Mouse (Mus musculus) heart, postnatal 10 days (tissue): ENCODE measurements at regions not wholly inside any gene's neighbourhood (a gene's known extent, or its start where the extent isn't known, plus 50 kb on each side); places are given as distances from the start of the nearest gene placed in this dataset.
"Not testable (repeated sequence)": the region's sequence is repeated elsewhere in the genome, so short reads cannot be mapped to it uniquely, and the experiment has no call there.

Source experiments
- DNase-seq, 2 experiments: peaks; one replicate each; pipeline ENCODE4 v3.0.0; 2021
- intact Hi-C: fragments of 180-260 bp; cut with DNase I; formaldehyde crosslinking; loops from one replicate; pipeline ENCODE4 v1.15.1; 2025

DNA sequence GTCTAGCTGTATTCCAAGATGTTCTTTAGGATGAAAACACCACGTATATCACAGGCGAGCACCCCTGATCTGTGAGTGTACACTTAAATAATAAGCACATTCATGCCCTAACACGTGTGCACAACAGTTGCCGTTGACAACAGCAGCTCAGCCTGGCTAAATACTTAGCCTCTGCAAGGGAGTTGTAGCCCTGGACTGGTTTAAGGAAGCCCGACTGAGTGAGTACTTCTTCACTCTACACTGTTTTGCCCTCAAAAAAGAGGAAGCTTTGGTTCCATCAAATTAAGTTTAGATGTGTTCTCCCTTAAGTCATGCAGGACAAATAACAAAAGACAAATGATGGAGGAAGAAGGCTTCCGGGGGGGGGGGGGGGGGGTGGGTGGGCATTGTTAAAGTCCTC lies 208.0 kb upstream of the Rhobtb1 start:
- DNase-seq = no peak
- intact Hi-C loops = no loop called here

DNA sequence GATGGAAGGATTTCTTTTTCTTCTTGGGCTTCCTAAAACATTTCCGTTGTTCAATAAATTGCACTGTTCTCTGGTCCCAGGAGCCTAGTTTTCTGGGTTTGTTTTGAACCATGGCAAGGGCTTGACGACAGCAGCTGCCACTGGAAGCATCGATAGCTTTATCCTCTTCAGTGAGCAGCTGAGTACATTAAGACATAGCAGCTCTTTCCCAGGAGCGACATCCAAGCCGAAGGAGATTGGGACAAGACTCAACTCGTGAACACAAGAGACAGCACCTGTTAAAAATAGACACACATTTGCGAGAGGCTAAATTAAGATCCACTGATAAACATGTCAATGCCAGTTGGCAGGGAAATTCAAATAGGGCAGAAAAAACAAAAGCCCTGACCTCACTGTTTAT lies 194.7 kb upstream of the Rhobtb1 start:
- peak; percentile 2 to 24 for DNase-seq
- intact Hi-C loops = no loop called here

DNA sequence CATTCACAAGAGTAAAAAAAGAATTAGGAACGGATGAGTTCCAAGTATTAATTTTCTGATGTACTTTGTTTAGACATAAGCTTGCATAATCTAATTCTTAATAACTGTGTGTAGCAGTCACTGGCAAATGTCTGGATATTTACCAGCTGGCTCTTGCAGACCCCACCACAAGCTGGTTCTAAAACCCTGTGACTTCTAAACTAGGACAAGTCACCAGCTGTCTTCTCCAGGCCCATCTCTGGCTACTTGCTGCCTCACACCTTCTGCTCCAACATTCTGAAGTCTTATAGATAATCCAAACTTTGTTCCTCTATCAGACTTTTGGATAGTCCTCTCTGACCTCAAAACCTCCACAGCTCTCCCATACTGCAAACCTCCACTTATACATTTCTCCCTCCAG lies 189.9 kb upstream of the Rhobtb1 start:
- intact Hi-C loops = no loop called here
- no peak for DNase-seq

DNA sequence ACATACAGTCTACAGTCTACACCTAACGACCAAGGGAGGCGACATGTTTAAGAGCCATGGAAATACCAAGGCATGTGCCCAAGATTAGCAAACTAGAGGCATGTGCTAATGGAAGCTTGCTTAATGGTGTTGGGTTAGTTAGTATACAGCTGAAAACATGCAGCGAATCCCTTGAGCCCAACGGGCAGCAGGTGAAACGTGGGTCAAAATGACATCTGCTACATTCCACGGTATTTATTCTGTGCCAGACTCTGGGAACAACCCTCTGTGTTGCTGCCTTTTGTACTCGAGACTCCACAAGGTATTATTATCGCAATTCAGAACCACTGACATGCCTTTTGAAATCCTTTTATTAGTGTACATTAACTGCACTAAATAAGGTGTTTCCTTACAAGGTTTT lies 188.1 kb upstream of the Rhobtb1 start:
- DNase-seq = no peak

DNA sequence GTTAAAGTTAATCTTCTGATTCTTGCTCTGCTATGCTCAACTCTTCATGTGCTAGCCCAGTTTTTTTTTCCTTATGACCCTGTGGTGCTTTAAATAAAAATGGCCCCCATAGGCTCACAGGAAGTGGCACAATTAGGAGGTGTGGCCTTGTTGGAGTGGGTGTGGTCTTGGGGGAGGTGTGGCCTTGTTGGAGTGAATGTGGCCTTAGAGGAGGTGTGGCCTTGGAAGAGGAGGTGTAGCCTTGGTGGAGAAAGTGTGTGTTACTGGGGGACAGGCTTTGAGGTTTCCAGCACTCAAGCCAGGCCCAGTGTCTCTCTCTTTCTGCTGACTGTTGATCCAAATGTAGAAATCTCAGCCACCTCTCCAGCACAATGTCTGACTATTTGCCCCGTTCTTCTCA lies 186.0 kb upstream of the Rhobtb1 start:
- no peak for DNase-seq
- intact Hi-C loops = no loop called here

More for the DNA sequence above, 188.1 kb upstream of the Rhobtb1 start:
- intact Hi-C loops = no loop called here

DNA sequence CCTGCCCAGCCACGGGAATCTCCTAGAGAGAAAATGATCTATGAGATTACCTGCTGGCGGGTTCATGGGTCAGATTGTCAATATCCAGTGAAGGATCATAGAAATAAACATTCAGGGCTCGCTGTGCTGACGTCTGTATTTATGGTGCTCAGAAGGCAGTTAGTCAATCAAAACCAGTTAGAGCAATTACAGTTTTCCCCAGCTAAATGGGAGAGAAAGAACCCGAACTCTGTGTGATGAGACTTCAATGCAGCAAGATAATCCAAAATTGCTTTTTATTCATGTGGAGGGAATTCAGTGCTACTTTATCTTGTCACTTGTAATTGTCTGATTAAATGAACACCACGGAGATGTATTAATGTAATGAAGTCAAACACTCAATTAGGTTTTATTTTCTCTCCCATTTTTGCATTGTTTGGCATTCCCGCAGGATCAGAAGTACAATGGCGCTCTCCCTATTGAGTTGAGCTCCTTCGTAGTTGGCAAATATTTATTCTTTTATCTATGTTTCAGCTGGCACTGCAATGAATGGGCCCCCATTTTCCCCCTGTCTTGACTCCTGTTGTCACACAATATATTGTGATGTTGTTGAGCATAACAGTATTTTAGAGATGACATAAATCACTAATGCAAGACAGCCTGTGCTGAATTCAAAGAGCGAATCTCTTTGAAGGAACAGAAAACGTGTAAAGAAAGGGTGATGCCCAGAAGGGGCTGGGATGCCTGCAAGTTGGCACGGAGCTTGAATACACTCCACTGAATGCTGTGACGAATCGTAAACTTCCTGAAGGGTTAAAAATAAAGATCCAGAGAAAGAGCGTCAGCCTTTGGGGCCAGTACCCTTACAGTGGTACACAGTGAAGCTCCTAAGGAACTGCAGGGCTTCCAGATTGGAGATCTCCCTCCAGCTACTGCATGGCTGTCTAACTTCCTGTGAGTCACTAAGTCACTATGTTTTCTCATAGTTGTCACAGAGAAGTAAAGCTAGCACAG lies 183.0 kb upstream of the Rhobtb1 start:
- intact Hi-C loops = no loop called here
- no peak for DNase-seq

DNA sequence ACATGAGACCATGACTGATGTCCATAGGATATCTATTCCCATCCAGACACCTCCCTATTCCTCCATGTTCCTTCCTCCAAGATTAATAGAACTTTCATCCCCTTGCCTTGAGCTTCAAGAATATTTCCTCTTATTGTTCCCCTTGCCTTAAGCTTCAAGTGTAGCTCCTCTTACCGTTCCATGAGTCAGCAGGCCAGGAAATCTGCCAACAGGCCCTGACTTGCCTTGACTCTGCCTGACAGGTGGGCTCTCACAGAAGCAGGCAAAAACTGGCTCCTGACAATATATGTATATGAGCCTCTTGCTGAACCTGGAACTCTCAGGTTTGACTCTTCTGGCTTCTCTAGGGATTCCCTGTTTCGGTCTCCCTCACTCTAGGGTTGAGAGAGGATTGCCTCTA lies 180.7 kb upstream of the Rhobtb1 start:
- DNase-seq = no peak
- intact Hi-C loops = no loop called here

DNA sequence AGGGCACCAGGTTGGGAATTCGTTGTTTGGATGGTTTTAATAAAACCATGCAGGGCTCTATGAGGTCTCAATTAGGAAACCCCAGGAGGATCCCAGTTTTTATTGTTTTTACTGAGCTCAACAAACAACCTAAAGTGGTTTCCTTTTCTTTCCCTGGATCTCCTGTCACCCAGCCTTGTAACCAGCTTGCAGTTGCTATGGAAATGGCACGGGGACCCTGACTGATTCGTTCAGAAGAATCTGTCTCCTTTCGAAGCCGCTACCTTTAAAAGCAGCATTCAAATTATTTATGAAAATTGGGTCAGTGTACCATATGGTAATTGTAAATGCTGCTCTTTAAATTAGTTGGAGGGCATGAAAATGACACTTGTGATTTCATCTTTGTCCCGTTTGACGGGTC lies 176.5 kb upstream of the Rhobtb1 start:
- intact Hi-C loops = loop anchor here (5.0 kb wide), 2 partner anchors 72 to 507 kb away; no protein-coding TSS in a partner anchor

DNA sequence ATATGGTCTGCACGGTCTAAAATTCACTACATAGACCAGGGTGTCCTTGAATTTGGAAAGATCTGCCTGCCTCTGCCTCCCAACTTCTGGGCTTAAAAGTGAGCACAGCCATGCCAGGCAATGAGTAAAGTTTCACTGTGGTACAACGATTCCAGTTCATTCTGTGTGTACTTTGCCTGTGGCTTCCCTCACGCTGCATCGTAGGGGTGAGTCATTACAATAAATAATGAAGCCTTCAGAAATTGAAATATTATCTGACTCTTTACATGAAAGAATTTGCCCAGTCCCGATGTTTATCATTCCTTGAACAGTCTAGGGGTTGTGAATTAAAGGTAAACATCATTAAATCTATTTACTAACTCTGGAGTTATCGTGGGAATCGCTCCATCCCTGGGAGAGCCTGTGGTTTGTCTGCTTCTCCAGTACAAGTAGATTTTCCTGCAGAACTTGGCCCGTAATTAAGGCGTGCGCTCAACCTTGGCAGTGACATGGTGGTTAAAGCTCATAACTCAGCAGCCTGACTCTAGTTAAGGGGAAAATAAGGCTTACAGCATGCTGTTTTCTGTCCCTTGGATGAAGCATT lies 174.7 kb upstream of the Rhobtb1 start:
- DNase-seq = peak in 1 of 2 experiments; percentile 12

More for the DNA sequence above, 176.5 kb upstream of the Rhobtb1 start:
- no peak for DNase-seq

DNA sequence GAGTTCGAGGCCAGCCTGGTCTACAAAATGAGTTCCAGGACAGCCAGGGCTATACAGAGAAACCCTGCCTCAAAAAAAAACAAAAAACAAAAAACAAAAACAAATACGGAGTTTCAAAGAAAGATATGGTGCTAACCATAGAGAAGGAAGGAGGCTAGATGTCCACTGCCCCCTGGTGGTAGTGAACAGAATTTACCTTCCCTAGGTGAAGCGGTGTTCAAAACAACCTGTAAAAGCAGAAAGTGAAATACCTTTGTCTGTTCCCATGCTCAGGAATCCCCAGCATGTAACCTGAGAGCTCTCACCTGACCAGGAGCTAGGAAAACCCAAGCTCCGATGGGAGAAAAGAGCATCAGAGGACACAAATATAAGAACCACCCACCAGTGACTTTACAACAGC lies 173.1 kb upstream of the Rhobtb1 start:
- DNase-seq = peak; percentile 6 to 30
- intact Hi-C loops = loop anchor here (5.0 kb wide), 2 partner anchors 76 to 511 kb away; no protein-coding TSS in a partner anchor

More for the DNA sequence above, 174.7 kb upstream of the Rhobtb1 start:
- intact Hi-C loops = loop anchor here (5.0 kb wide), 2 partner anchors 74 to 509 kb away; no protein-coding TSS in a partner anchor

DNA sequence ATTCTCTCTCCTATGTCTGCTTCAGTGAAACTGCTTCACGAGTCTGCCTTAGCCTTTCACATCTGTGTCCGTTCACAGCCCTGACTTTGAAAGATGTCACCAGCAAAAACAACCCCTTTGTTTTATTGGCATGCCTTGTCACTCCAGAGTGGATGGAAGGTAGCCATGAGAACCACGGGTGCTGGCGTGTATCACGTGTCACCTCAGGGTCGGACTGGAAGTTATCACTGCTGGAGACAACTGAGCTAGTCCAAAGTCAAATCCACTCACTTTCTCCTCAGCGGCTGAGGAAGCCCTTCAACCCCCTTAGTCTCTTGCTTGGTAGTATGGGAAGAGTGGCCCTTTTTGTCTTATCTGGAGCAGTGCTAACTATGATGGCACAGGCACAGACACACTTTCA lies 171.3 kb upstream of the Rhobtb1 start:
- DNase-seq = peak; percentile 9 to 15
- intact Hi-C loops = loop anchor here (5.0 kb wide), 2 partner anchors 78 to 513 kb away; no protein-coding TSS in a partner anchor

DNA sequence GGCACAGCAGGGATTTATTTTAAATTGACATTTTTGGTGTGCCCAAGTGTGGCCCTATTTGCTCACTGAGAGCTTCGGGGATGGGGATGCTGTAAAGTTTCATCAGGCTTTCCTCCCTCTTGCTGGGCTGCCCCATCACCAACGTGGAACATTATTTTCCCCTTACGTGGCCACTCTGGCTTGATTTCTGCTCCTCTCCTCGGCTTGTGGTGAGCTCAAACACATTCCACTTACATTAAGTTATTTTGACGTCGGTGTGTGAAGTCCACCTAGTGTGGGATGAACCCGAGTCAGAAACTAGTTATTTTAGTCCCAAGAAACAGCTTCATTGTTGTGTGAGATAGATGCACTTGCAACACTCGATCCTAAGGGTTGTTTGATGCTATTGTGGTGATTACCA lies 168.9 kb upstream of the Rhobtb1 start:
- DNase-seq = no peak
- intact Hi-C loops = no loop called here

DNA sequence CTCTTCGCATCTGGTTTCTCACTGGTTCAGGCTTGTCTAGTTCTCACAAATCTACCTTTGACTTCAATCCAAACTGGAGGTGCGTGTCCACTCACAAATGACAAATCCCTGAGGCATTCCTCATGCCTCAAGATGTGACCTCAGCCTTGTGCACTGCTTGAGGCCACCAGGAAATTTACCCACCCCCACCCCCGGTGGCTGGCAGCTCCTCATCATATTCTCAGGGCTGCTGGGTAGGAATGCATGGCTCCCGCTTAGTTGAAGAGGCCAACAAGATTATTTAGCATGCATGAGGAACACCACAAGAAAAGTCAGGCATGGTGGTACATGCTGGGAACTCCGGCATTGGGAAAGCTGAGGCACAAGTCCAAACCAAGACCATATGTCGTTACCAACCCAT lies 160.7 kb upstream of the Rhobtb1 start:
- DNase-seq = no peak
- intact Hi-C loops = no loop called here

DNA sequence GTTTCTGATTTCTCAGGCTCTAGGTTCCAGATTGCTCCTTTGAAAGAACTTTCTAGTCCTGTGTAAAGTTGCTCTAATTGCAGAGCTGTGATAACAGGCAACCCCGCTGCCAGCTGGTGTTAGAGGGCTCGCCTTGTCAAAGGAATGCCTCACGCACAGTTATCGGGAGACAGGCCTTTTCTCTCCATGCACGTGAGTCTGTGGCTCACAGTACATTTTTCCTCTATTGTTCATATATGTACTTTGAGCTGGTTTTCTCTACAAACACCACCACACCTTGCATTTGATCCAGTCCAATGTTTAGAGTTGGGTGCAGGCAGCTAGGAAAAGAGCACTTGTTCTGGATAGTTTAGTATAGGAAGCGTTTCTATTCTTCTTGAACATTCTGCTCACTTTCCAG lies 151.6 kb upstream of the Rhobtb1 start:
- intact Hi-C loops = loop anchor here (10.0 kb wide), 1 partner anchor 325 kb away; no protein-coding TSS in a partner anchor
- DNase-seq = no peak

DNA sequence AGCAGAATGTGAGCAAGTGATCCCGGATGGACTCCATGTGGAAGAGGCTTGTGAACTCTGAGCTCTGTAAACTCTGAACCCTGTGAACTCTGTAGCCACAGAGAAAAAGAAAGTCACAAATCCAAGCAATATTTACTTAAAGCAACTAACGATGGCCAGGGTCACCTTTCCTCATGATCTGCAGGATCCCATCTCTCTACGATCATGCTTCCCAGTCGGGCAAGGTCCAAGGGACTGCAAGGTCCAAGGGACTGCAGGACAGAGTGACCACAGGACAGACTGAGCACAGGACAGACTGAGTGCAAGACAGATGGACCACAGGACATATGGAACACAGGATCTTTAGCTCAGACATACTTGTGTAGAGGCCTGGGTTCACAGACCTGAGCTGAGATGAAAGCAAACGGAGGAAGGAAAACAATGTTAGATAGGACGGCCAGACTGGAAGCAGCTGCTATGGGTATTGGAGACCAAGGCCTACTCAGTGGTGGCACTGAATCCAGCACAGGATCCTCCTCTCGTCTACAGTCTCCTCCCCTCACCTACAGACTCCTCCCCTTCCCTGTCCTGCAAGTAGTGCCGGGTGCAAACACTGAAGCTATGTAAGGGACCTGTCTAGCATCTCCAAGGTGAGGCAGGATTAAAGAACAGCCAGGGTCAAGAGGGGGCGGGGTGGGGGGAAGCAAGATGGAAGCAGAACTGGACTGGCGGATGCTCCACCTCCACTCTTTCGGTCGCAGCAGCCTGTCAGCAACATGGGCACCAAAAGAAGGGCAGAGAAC lies 149.4 kb upstream of the Rhobtb1 start:
- DNase-seq = no peak
- intact Hi-C loops = loop anchor here (10.0 kb wide), 1 partner anchor 323 kb away; no protein-coding TSS in a partner anchor

DNA sequence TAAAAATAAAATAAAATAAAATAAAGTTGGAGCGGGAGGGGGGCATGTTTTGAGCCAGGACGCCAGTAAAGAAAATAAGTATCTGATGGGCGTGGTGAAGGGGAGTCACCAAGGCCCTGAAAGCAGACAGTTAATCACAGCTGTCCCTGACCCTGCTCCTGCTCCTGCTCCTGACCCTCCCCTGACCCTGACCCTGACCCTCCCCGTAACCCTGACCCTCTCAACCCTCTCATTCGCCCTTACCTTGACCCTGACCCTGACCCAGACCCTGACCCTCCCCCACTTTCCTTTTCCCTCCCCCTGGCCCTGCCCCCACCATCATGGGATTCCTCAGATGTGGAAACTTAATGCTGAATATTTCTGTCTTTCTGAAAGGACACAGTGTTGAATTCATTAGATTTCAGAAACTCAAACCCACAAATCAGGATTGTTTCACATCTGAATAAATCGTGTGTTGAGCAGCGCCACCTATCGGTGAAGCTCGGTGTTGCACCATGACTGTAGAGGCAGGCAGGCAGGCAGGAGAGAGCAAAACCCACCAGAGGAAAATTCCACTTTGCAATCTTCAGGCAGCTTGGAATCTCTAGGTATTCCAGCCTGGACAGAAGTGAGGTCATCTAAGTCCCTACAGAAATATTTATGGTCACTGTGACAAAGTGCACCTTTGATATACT lies 145.9 kb upstream of the Rhobtb1 start:
- intact Hi-C loops = loop anchor here (10.0 kb wide), 1 partner anchor 319 kb away; no protein-coding TSS in a partner anchor
- DNase-seq = peak; percentile 76 to 92

DNA sequence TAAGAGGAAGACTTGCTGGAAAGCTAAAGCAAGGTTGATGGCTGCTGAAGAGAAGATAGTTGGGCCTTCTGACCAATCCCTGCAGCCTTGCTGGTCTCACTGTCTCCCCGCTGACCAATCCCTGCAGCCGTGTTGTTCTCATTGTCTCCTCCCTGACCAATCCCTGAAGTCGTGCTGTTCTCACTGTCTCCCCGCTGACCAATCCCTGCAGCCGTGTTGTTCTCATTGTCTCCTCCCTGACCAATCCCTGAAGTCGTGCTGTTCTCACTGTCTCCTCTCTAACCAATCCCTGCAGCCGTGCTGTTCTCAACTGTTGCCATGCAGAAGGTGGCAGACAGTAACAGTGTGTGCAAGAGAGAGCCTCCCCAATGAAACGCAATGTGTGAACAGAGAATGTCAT lies 142.6 kb upstream of the Rhobtb1 start:
- DNase-seq = not testable (repeated sequence)
- intact Hi-C loops = loop anchor here (10.0 kb wide), 1 partner anchor 316 kb away; no protein-coding TSS in a partner anchor

DNA sequence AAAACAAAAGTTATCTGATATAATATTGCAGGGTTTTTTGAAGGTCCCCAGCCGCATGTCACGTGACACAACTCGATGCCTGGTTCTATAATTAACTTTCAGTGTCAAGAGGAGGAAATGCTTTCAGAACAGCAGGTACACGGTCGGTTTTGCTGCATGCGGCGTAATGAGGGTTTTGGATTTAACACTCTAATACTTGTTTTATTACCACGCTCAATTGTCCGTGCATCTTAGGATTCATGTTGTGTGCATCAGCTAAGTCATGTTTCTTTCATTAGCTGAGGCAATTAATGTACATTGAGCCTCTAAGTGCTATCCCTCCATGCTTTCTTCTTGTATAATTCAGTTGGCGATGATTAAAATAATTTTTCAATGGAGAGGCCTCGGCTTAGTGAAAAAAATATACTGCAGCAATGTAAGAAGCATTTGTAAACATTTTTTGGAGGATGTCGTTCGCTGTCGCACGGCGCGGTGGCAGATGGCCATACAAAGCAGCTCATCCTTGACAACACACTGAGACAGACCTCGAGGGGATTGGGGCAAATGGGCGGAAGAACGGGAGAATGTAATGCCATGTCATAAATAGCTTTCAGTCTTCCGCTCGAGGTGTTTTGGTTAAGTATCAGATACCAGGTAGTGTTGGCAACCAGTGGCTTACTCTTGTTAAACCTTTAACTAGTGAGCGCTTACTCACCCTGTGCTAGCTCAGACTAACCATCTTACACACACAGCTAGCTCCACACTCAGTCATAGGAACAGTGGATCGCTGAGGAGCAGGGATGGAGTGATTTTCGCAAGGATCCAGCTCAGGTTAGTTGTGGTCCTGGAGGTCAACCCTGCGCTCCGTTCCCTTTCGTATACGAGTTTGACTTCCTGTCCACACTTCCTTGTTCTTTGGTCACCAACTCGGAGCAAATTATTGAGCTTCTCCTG lies 130.2 kb upstream of the Rhobtb1 start:
- intact Hi-C loops = no loop called here
- peak; percentile 9 to 23 for DNase-seq

DNA sequence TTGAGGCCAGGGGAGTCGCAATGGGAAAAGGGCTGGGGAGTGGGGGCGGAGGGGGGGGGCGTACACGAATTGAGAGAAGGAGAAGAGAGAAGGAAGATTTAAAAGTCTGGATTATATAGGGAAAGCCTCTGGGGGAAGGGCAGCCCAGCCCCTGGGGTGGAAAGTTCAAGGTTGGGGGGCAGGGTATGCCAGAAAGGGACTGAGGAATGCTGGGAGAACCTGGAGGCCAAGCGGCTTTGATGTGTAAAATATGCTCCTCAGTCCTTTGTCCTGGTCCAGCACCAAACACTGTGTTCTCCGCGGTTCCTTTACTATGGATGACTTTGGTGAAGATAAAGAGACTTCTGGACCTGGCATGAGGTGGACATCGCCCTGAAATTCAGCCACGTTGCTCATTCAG lies 117.8 kb upstream of the Rhobtb1 start:
- no peak for DNase-seq
- intact Hi-C loops = no loop called here
